Comparison of ENCODE assay signal across 8 mouse cellular contexts in genomic region chr7:19054777-19055076, GRCm38 (mm10). TPM values are rescaled to one million over a fixed set of nuclear protein-coding genes. Genes with fewer than 3 reads are reported as not detected.
DNase-seq lines count a peak whose midpoint lies in the region; ATAC-seq lines count a peak whose summit lies in the region.

No protein-coding gene starts in this region.

- no peaks in the 10 kb centered on the region for H3K9me3 ChIP-seq in kidney, embryonic 16.5 days (ENCODE audit: low read length)
- H3K9me3 ChIP-seq in forebrain, embryonic 13.5 days (replicated peaks): no peaks in the 10 kb centered on the region
- no peaks in the 10 kb centered on the region for H3K9me3 ChIP-seq in limb, embryonic 10.5 days (replicated peaks)
- H3K9me3 ChIP-seq in neural tube, embryonic 15.5 days (replicated peaks): no peaks in the 10 kb centered on the region

- ATAC-seq in kidney, embryonic 16.5 days (ENCODE audit: low FRiP score, low TSS enrichment): 0 out of 2 replicates have a peak, but pooled peaks have one; percentile 9
- ATAC-seq in forebrain, embryonic 13.5 days: peak; percentile 42
- peak; percentile 36 for ATAC-seq in neural tube, embryonic 15.5 days (ENCODE audit: low FRiP score)
- no peak for ATAC-seq in activated CD4-positive, CD25-positive, alpha-beta regulatory T cell, adult 4 months

- no peak for DNase-seq in kidney, adult 9 months
- no peak for DNase-seq in limb, embryonic 10.5 days (ENCODE audit: low spot score)
- DNase-seq in thymus, postnatal 36 days: no peak
- DNase-seq in c-Kit-positive CD71-positive TER-119-positive erythroid progenitor cells, embryonic 14.5 days (ENCODE audit: low spot score): no peak

- no peak overlapping the region for H3K9ac ChIP-seq in kidney, embryonic 16.5 days (replicated peaks; ENCODE audit: low read length)
- peak overlapping the region; percentile 5; the same call in 1 of the 2 replicates for H3K9ac ChIP-seq in forebrain, embryonic 13.5 days
- peak overlapping the region; percentile 28; the same call in 1 of the 2 replicates for H3K9ac ChIP-seq in neural tube, embryonic 15.5 days (replicated peaks)

- H3K27me3 ChIP-seq in kidney, embryonic 16.5 days (ENCODE audit: insufficient read depth, low read length): no peaks in the 10 kb centered on the region
- H3K27me3 ChIP-seq in forebrain, embryonic 13.5 days: no peaks in the 10 kb centered on the region
- H3K27me3 ChIP-seq in limb, embryonic 10.5 days (ENCODE audit: low read depth, poor library complexity, severe bottlenecking): no peaks in the 10 kb centered on the region
- no peaks in the 10 kb centered on the region for H3K27me3 ChIP-seq in neural tube, embryonic 15.5 days (replicated peaks)

- peak overlapping the region; percentile 42 for H3K4me2 ChIP-seq in kidney, embryonic 16.5 days (replicated peaks; ENCODE audit: low read depth, low read length)
- peak overlapping the region; percentile 52 for H3K4me2 ChIP-seq in forebrain, embryonic 13.5 days
- H3K4me2 ChIP-seq in neural tube, embryonic 15.5 days: peak overlapping the region; percentile 58

- 0 out of 2 replicates have a peak, but pooled peaks cover 2% of the 10 kb centered on the region for H3K4me1 ChIP-seq in kidney, embryonic 16.5 days (ENCODE audit: insufficient read depth, low read length)
- H3K4me1 ChIP-seq in forebrain, embryonic 13.5 days: peaks cover 12% of the 10 kb centered on the region
- H3K4me1 ChIP-seq in limb, embryonic 10.5 days: peaks cover 11% of the 10 kb centered on the region
- peaks cover 15% of the 10 kb centered on the region for H3K4me1 ChIP-seq in neural tube, embryonic 15.5 days

- H3K4me3 ChIP-seq in kidney, embryonic 16.5 days (ENCODE audit: low read length): no peak overlapping the region
- H3K4me3 ChIP-seq in forebrain, embryonic 13.5 days: peak overlapping the region; percentile 26
- H3K4me3 ChIP-seq in limb, embryonic 10.5 days: peak overlapping the region; percentile 37
- H3K4me3 ChIP-seq in neural tube, embryonic 15.5 days (replicated peaks): peak overlapping the region; percentile 26

- peaks cover 33% of the 10 kb centered on the region for H3K36me3 ChIP-seq in kidney, embryonic 16.5 days (ENCODE audit: insufficient read depth, low read length)
- peaks cover 33% of the 10 kb centered on the region for H3K36me3 ChIP-seq in forebrain, embryonic 13.5 days (ENCODE audit: poor library complexity, severe bottlenecking)
- peaks cover 67% of the 10 kb centered on the region for H3K36me3 ChIP-seq in limb, embryonic 10.5 days
- peaks cover 31% of the 10 kb centered on the region for H3K36me3 ChIP-seq in neural tube, embryonic 15.5 days

- WGBS in kidney, embryonic 16.5 days: 63% methylated on average over 9 of the region's 9 CpGs
- WGBS in forebrain, embryonic 13.5 days: 66% methylated on average over 9 of the region's 9 CpGs
- 68% methylated on average over 9 of the region's 9 CpGs for WGBS in limb, embryonic 10.5 days
- WGBS in neural tube, embryonic 15.5 days: 66% methylated on average over 9 of the region's 9 CpGs

- H3K27ac ChIP-seq in kidney, embryonic 16.5 days (ENCODE audit: low read length): no peak overlapping the region
- no peak overlapping the region for H3K27ac ChIP-seq in forebrain, embryonic 13.5 days
- H3K27ac ChIP-seq in limb, embryonic 10.5 days: no peak overlapping the region
- H3K27ac ChIP-seq in neural tube, embryonic 15.5 days (replicated peaks): no peak overlapping the region

RNA-seq across cellular contexts. Expression of gene Rsph6a, which starts 0.2 kb away (rescaled TPM):
- not detected in 2 replicates for polyA plus RNA-seq in kidney, embryonic 16.5 days (2015; fragmentation: Nextera tagmentation; extraction: Ambion mirVana)
- not detected in 2 replicates for polyA plus RNA-seq in forebrain, embryonic 13.5 days (2015; fragmentation: Nextera tagmentation; extraction: Ambion mirVana)
- not detected in 2 replicates for polyA plus RNA-seq in limb, embryonic 10.5 days (2016; fragmentation: Nextera tagmentation; extraction: Ambion mirVana)
- 0.24 TPM in 1 of 2 replicates, not detected in the other for polyA plus RNA-seq in neural tube, embryonic 15.5 days (2015; fragmentation: Nextera tagmentation; extraction: Ambion mirVana)
- not detected for polyA plus RNA-seq in activated CD4-positive, CD25-positive, alpha-beta regulatory T cell, adult 4 months (2017; shearing (Covaris generic))

RNA-seq across cellular contexts. Expression of gene Dmwd, which starts 21.3 kb away (rescaled TPM):
- 15.5 and 16.8 TPM in 2 replicates for polyA plus RNA-seq in kidney, embryonic 16.5 days (2015; fragmentation: Nextera tagmentation; extraction: Ambion mirVana)
- 20.6 and 22.6 TPM in 2 replicates for polyA plus RNA-seq in forebrain, embryonic 13.5 days (2015; fragmentation: Nextera tagmentation; extraction: Ambion mirVana)
- 20.0 and 21.4 TPM in 2 replicates for polyA plus RNA-seq in limb, embryonic 10.5 days (2016; fragmentation: Nextera tagmentation; extraction: Ambion mirVana)
- 30.3 and 35.8 TPM in 2 replicates for polyA plus RNA-seq in neural tube, embryonic 15.5 days (2015; fragmentation: Nextera tagmentation; extraction: Ambion mirVana)
- polyA plus RNA-seq in activated CD4-positive, CD25-positive, alpha-beta regulatory T cell, adult 4 months (2017; shearing (Covaris generic)): not detected

RNA-seq across cellular contexts. Expression of gene Dmpk, which starts 28.9 kb away (rescaled TPM):
- 17.2 and 27.5 TPM in 2 replicates for polyA plus RNA-seq in kidney, embryonic 16.5 days (2015; fragmentation: Nextera tagmentation; extraction: Ambion mirVana)
- 8.3 and 9.4 TPM in 2 replicates for polyA plus RNA-seq in forebrain, embryonic 13.5 days (2015; fragmentation: Nextera tagmentation; extraction: Ambion mirVana)
- polyA plus RNA-seq in limb, embryonic 10.5 days (2016; fragmentation: Nextera tagmentation; extraction: Ambion mirVana): 7.2 and 8.7 TPM in 2 replicates
- 10.0 and 14.9 TPM in 2 replicates for polyA plus RNA-seq in neural tube, embryonic 15.5 days (2015; fragmentation: Nextera tagmentation; extraction: Ambion mirVana)
- polyA plus RNA-seq in activated CD4-positive, CD25-positive, alpha-beta regulatory T cell, adult 4 months (2017; shearing (Covaris generic)): not detected

RNA-seq across cellular contexts. Expression of gene Sympk, which starts 30.6 kb away (rescaled TPM):
- polyA plus RNA-seq in kidney, embryonic 16.5 days (2015; fragmentation: Nextera tagmentation; extraction: Ambion mirVana): 34.0 and 35.6 TPM in 2 replicates
- polyA plus RNA-seq in forebrain, embryonic 13.5 days (2015; fragmentation: Nextera tagmentation; extraction: Ambion mirVana): 34.3 and 36.7 TPM in 2 replicates
- polyA plus RNA-seq in limb, embryonic 10.5 days (2016; fragmentation: Nextera tagmentation; extraction: Ambion mirVana): 50.4 and 54.6 TPM in 2 replicates
- 26.4 and 28.3 TPM in 2 replicates for polyA plus RNA-seq in neural tube, embryonic 15.5 days (2015; fragmentation: Nextera tagmentation; extraction: Ambion mirVana)
- polyA plus RNA-seq in activated CD4-positive, CD25-positive, alpha-beta regulatory T cell, adult 4 months (2017; shearing (Covaris generic)): 10 to 100 TPM in 1 of 2 experiments, 1 to 10 TPM in 1; 10.0 to 10.3 TPM

RNA-seq across cellular contexts. Expression of gene Foxa3, which starts 31.4 kb away (rescaled TPM):
- polyA plus RNA-seq in kidney, embryonic 16.5 days (2015; fragmentation: Nextera tagmentation; extraction: Ambion mirVana): 0.35 and 0.75 TPM in 2 replicates
- not detected in 2 replicates for polyA plus RNA-seq in forebrain, embryonic 13.5 days (2015; fragmentation: Nextera tagmentation; extraction: Ambion mirVana)
- polyA plus RNA-seq in limb, embryonic 10.5 days (2016; fragmentation: Nextera tagmentation; extraction: Ambion mirVana): not detected in 2 replicates
- 0.31 and 1.3 TPM in 2 replicates for polyA plus RNA-seq in neural tube, embryonic 15.5 days (2015; fragmentation: Nextera tagmentation; extraction: Ambion mirVana)
- polyA plus RNA-seq in activated CD4-positive, CD25-positive, alpha-beta regulatory T cell, adult 4 months (2017; shearing (Covaris generic)): under 1 TPM in 1 of 2 experiments, not detected in 1; 0.16 TPM

Comparison
In these comparisons a context has a peak if more than half of its experiments do, and no peak if none do; other contexts are left out.
1. RNA of gene Dmwd, which starts 21.3 kb away (polyA plus RNA-seq): 30.3 to 35.8 TPM in neural tube, embryonic 15.5 days, 20.6 to 22.6 TPM in forebrain, embryonic 13.5 days, 20.0 to 21.4 TPM in limb, embryonic 10.5 days and 15.5 to 16.8 TPM in kidney, embryonic 16.5 days; not detected in activated CD4-positive, CD25-positive, alpha-beta regulatory T cell, adult 4 months; every median in the first group is over 10 times any median in the second.
2. Peak in every context shown above with its lines, with median percentiles within 50 percentile points of each other: H3K4me2 ChIP-seq.